Mouse (Mus musculus) lung, embryonic 14.5 days (tissue): ENCODE results near the gene Hoxb5. TPM values are rescaled to one million over a fixed set of nuclear protein-coding genes. Genes with fewer than 3 reads are reported as not detected.

Experiments used
- ATAC-seq: fragments of 200-750 bp; cut with Nextera tagmentation; 2 replicates; pipeline ENCODE4 v1.8.0; 2017; ENCODE audit warnings: mild to moderate bottlenecking, moderate TSS enrichment, moderate library complexity; ENCODE audit not compliant: insufficient read depth
- DNase-seq: peaks from one replicate; pipeline ENCODE4 v3.0.0-alpha.2; 2015
- H3K27ac ChIP-seq: fragments of 300-500 bp; sonication (generic); 2 replicates; pipeline ENCODE4 v1.5.1; 2014; ENCODE audit warnings: low read depth, mild to moderate bottlenecking, moderate library complexity
- H3K27me3 ChIP-seq: fragments of 300-500 bp; sonication (generic); 2 replicates; pipeline ENCODE4 v1.6.1; 2014; ENCODE audit warnings: low read length, control low read depth; ENCODE audit not compliant: insufficient read depth
- H3K36me3 ChIP-seq: fragments of 300-500 bp; sonication (generic); 2 replicates; pipeline ENCODE4 v1.6.1; 2014; ENCODE audit warnings: control low read depth; ENCODE audit not compliant: insufficient read depth
- H3K4me1 ChIP-seq: fragments of 300-500 bp; sonication (generic); 2 replicates; pipeline ENCODE4 v1.6.1; 2014; ENCODE audit warnings: antibody characterized with exemption, control low read depth; ENCODE audit not compliant: insufficient read depth
- H3K4me2 ChIP-seq: fragments of 300-500 bp; sonication (generic); 2 replicates; pipeline ENCODE4 v1.6.1; 2014; ENCODE audit warnings: mild to moderate bottlenecking
- H3K4me3 ChIP-seq: fragments of 300-500 bp; sonication (generic); 2 replicates; pipeline ENCODE4 v1.5.1; 2014; ENCODE audit warnings: low read depth, low read length
- H3K9ac ChIP-seq: fragments of 300-500 bp; sonication (generic); 2 replicates; pipeline ENCODE4 v1.6.1; 2014
- H3K9me3 ChIP-seq: fragments of 300-500 bp; sonication (generic); 2 replicates; pipeline ENCODE4 v1.6.1; 2016; ENCODE audit warnings: low read depth, low read length, control low read depth
- CTCF ChIP-seq: IDR thresholded peaks from 2 replicates; pipeline ENCODE4 v1.5.1; 2016; ENCODE audit warnings: antibody characterized with exemption, low read depth
- WGBS: fragments of 180-500 bp; shearing (Covaris S2); extraction: QIAGEN DNeasy Blood & Tissue Kit; methylation state at CpG from one replicate; pipeline ENCODE4 v1.1.7; 2014; 5-methylcytosine and 5-hydroxymethylcytosine counted together
- microRNA counts: library from miRNA; unstranded; fragments of <30 nt; microRNA quantifications from one replicate; lab custom pipeline; 2016
- microRNA-seq: library from miRNA; unstranded; fragments of <30 nt; microRNA quantifications from one replicate; pipeline ENCODE4, GENCODE M21; 2016; ENCODE audit warnings: borderline number of aligned reads
- polyA plus RNA-seq: library from polyadenylated mRNA; unstranded; fragments of >200 nt; fragmentation: Nextera tagmentation; extraction: Ambion mirVana; gene quantifications from 2 replicates; pipeline ENCODE4 v1.2.1, GENCODE M21; 2014

Hoxb5 gene
- polyA plus RNA-seq, 1 experiment from 2014 or later = 76.1 TPM

GRCm38 (mm10) chr11:96351312-96351711, 48.2 kb downstream of the Hoxb5 start:
- 0 out of 2 replicates have a peak, but pooled peaks have one; percentile 22 for ATAC-seq
- H3K9ac ChIP-seq = peak overlapping the region; percentile 98
- no peaks in the 10 kb centered on the region for H3K27me3 ChIP-seq
- no peak for TF ChIP-seq CTCF
- H3K36me3 ChIP-seq = peaks cover 23% of the 10 kb centered on the region
- H3K4me2 ChIP-seq = peak overlapping the region; percentile 83
- peak overlapping the region; percentile 77 for H3K4me3 ChIP-seq
- DNase-seq = peak; percentile 85
- 8% methylated on average over 11 of the region's 11 CpGs for WGBS
- peaks cover 21% of the 10 kb centered on the region for H3K4me1 ChIP-seq
- peak overlapping the region; percentile 98 for H3K27ac ChIP-seq
- no peaks in the 10 kb centered on the region for H3K9me3 ChIP-seq

- TF ChIP-seq CTCF = no peak
- H3K36me3 ChIP-seq = peaks cover 19% of the 10 kb centered on the region
- H3K9ac ChIP-seq = peak overlapping the region; percentile 98
- peak overlapping the region; percentile 77 for H3K4me3 ChIP-seq
- H3K27me3 ChIP-seq = no peaks in the 10 kb centered on the region
- peaks cover 21% of the 10 kb centered on the region for H3K4me1 ChIP-seq
- WGBS = 3% methylated on average over 22 of the region's 22 CpGs
- peak overlapping the region; percentile 83 for H3K4me2 ChIP-seq
- no peaks in the 10 kb centered on the region for H3K9me3 ChIP-seq
- H3K27ac ChIP-seq = peak overlapping the region; percentile 98
- ATAC-seq = peak; percentile 54
- peak; percentile 95 for DNase-seq
These were observed 48.7 kb downstream of the Hoxb5 start for GRCm38 (mm10) chr11:96351831-96352230.

GRCm38 (mm10) chr11:96352691-96353521, 49.8 kb downstream of the Hoxb5 start:
- Histone ChIP-seq H3K36me3 (peaks cover 19% of the 10 kb centered on the region), H3K27ac (peak overlapping the region; percentile 98), H3K4me3 (peak overlapping the region; percentile 77), H3K9ac (peak overlapping the region; percentile 98), H3K27me3 (no peaks in the 10 kb centered on the region), H3K4me2 (peak overlapping the region; percentile 83), H3K9me3 (no peaks in the 10 kb centered on the region), H3K4me1 (peaks cover 20% of the 10 kb centered on the region)
- TF ChIP-seq CTCF = no peak
- under 1% methylated on average over 75 of the region's 75 CpGs for WGBS
- peak; percentile 29; the same call in 1 of the 2 replicates for ATAC-seq
- DNase-seq = peak; percentile 86

- Histone ChIP-seq H3K9me3 (no peaks in the 10 kb centered on the region), H3K27ac (peak overlapping the region; percentile 98), H3K27me3 (no peaks in the 10 kb centered on the region), H3K4me1 (peaks cover 14% of the 10 kb centered on the region), H3K4me3 (peak overlapping the region; percentile 77), H3K36me3 (peaks cover 19% of the 10 kb centered on the region), H3K9ac (peak overlapping the region; percentile 98), H3K4me2 (peak overlapping the region; percentile 83)
- WGBS = 2% methylated on average over 14 of the region's 14 CpGs
- ATAC-seq = no peak
- DNase-seq = peak; percentile 57
- TF ChIP-seq CTCF = no peak
These were observed 50.3 kb downstream of the Hoxb5 start for GRCm38 (mm10) chr11:96353522-96353841.

- 10% methylated on average over 8 of the region's 8 CpGs for WGBS
- ATAC-seq (no peak), DNase-seq (peak; percentile 65)
- Histone ChIP-seq H3K36me3 (peaks cover 19% of the 10 kb centered on the region), H3K9me3 (no peaks in the 10 kb centered on the region), H3K9ac (peak overlapping the region; percentile 98), H3K4me3 (peak overlapping the region; percentile 77), H3K4me1 (peaks cover 12% of the 10 kb centered on the region), H3K4me2 (peak overlapping the region; percentile 83), H3K27me3 (no peaks in the 10 kb centered on the region), H3K27ac (peak overlapping the region; percentile 98)
- no peak for TF ChIP-seq CTCF
These were observed 50.8 kb downstream of the Hoxb5 start for GRCm38 (mm10) chr11:96353939-96354338.

GRCm38 (mm10) chr11:96354376-96354775, 51.2 kb downstream of the Hoxb5 start:
- WGBS = under 1% methylated on average over 25 of the region's 25 CpGs

GRCm38 (mm10) chr11:96354801-96355311, 51.7 kb downstream of the Hoxb5 start:
- Histone ChIP-seq H3K4me2 (peak overlapping the region; percentile 83), H3K27me3 (no peaks in the 10 kb centered on the region), H3K4me1 (peaks cover 7% of the 10 kb centered on the region; the same call in 1 of the 2 replicates), H3K4me3 (peak overlapping the region; percentile 77), H3K9ac (peak overlapping the region; percentile 98), H3K36me3 (peaks cover 19% of the 10 kb centered on the region), H3K27ac (peak overlapping the region; percentile 98), H3K9me3 (no peaks in the 10 kb centered on the region)
- WGBS = 8% methylated on average over 9 of the region's 9 CpGs
- no peak for ATAC-seq
- DNase-seq = peak; percentile 33
- no peak for TF ChIP-seq CTCF

More at GRCm38 (mm10) chr11:96354376-96354775, 51.2 kb downstream of the Hoxb5 start:
- no peaks in the 10 kb centered on the region for H3K27me3 ChIP-seq
- no peaks in the 10 kb centered on the region for H3K9me3 ChIP-seq
- peak overlapping the region; percentile 77 for H3K4me3 ChIP-seq
- ATAC-seq (0 out of 2 replicates have a peak, but pooled peaks have one; percentile 3), DNase-seq (peak; percentile 86)
- peak overlapping the region; percentile 98 for H3K27ac ChIP-seq
- H3K4me1 ChIP-seq = peaks cover 7% of the 10 kb centered on the region; the same call in 1 of the 2 replicates
- H3K36me3 ChIP-seq = peaks cover 19% of the 10 kb centered on the region
- no peak for TF ChIP-seq CTCF
- peak overlapping the region; percentile 83 for H3K4me2 ChIP-seq
- H3K9ac ChIP-seq = peak overlapping the region; percentile 98

MicroRNA genes within 50 kb of the gene (microRNA counts, 519-probe panel; counts per million panel counts)
- microRNA mmu-miR-10a (lab: Ali Mortazavi, UCI) (4,357 counts per million, percentile 90 among the panel's probes with 10 or more counts), microRNA mmu-miR-196a (lab: Ali Mortazavi, UCI) (2,529 counts per million, percentile 46 among the panel's probes with 10 or more counts)

Small RNA genes lying within 50 kb of the gene (microRNA-seq; reads per million reads assigned to microRNA genes)
- 42,954 reads per million, percentile 99 among the genes with 10 or more reads in this experiment for gene Mir10a
- gene Mir196a-1 = 1.9 reads per million

Other genes with a start within 250 kb of the Hoxb5 start
- gene Ube2z, start 237.9 kb upstream of the Hoxb5 start, polyA plus RNA-seq = 37.8 and 43.2 TPM in 2 replicates
- 725 and 738 TPM in 2 replicates for gene Atp5g1, start 227.7 kb upstream of the Hoxb5 start, polyA plus RNA-seq
- gene Calcoco2, start 191.4 kb upstream of the Hoxb5 start, polyA plus RNA-seq = not detected in 2 replicates
- 0.09 TPM in 1 of 2 replicates, not detected in the other for gene Ttll6, start 169.6 kb upstream of the Hoxb5 start, polyA plus RNA-seq
- gene Hoxb13, start 109.0 kb upstream of the Hoxb5 start, polyA plus RNA-seq = not detected in 2 replicates
- gene Hoxb9, start 31.9 kb upstream of the Hoxb5 start, polyA plus RNA-seq = 0.08 and 0.22 TPM in 2 replicates
- gene Hoxb8, start 21.4 kb upstream of the Hoxb5 start, polyA plus RNA-seq = 0.99 and 1.4 TPM in 2 replicates
- gene Hoxb7, start 16.7 kb upstream of the Hoxb5 start, polyA plus RNA-seq = 2.1 and 3.5 TPM in 2 replicates
- 19.7 and 24.4 TPM in 2 replicates for gene Hoxb6, start 10.9 kb upstream of the Hoxb5 start, polyA plus RNA-seq
- 3.8 and 3.9 TPM in 2 replicates for gene Hoxb4, start 14.9 kb downstream of the Hoxb5 start, polyA plus RNA-seq
- 3.9 and 6.3 TPM in 2 replicates for gene Hoxb3, start 20.0 kb downstream of the Hoxb5 start, polyA plus RNA-seq
- gene Hoxb2, start 47.2 kb downstream of the Hoxb5 start, polyA plus RNA-seq = 48.9 and 51.6 TPM in 2 replicates
- gene Hoxb1, start 62.4 kb downstream of the Hoxb5 start, polyA plus RNA-seq = 0.08 TPM in 1 of 2 replicates, not detected in the other
- gene Skap1, start 161.3 kb downstream of the Hoxb5 start, polyA plus RNA-seq = 0.96 and 1.1 TPM in 2 replicates